Mouse (Mus musculus): ENCODE measurements around the gene Foxs1. TPM values are rescaled to one million over a fixed set of nuclear protein-coding genes. Genes with fewer than 3 reads are reported as not detected.

Foxs1 gene
- total RNA-seq, 2 experiments from 2014 or later: 1.0 TPM

GRCm38 (mm10) chr2:152931456-152932160 lies 1.4 kb downstream of the Foxs1 start:
- DNase-seq (ENCODE audit: low spot score in 2 of 2): no peak
- intact Hi-C loops (cut with DNase I): loop anchor here (5.0 kb wide), 1 partner anchor 81 kb away; no protein-coding TSS in a partner anchor

- intact Hi-C loops (cut with DNase I): loop anchor here (5.0 kb wide), 1 partner anchor 82 kb away; no protein-coding TSS in a partner anchor
- no peak for DNase-seq (ENCODE audit: low spot score in 2 of 2)
Measured at GRCm38 (mm10) chr2:152930276-152930675, 2.7 kb downstream of the Foxs1 start.

GRCm38 (mm10) chr2:152928988-152929370 lies 4.0 kb downstream of the Foxs1 start:
- intact Hi-C loops (cut with DNase I): no loop called here
- DNase-seq (ENCODE audit: low spot score in 2 of 2): no peak

GRCm38 (mm10) chr2:152928219-152928987 lies 4.6 kb downstream of the Foxs1 start:
- intact Hi-C loops (cut with DNase I): no loop called here

GRCm38 (mm10) chr2:152927371-152927770 lies 5.6 kb downstream of the Foxs1 start:
- intact Hi-C loops (cut with DNase I): no loop called here
- DNase-seq (ENCODE audit: low spot score in 2 of 2): peak in 1 of 2 experiments; percentile 53

More at GRCm38 (mm10) chr2:152928219-152928987, 4.6 kb downstream of the Foxs1 start:
- DNase-seq (ENCODE audit: low spot score in 2 of 2): no peak

GRCm38 (mm10) chr2:152926896-152927295 lies 6.1 kb downstream of the Foxs1 start:
- intact Hi-C loops (cut with DNase I): no loop called here
- DNase-seq (ENCODE audit: low spot score in 2 of 2): no peak

- intact Hi-C loops (cut with DNase I): no loop called here
- no peak for DNase-seq (ENCODE audit: low spot score in 2 of 2)
Measured at GRCm38 (mm10) chr2:152925189-152925872, 7.7 kb downstream of the Foxs1 start.

GRCm38 (mm10) chr2:152924543-152924942 lies 8.5 kb downstream of the Foxs1 start:
- no peak for DNase-seq (ENCODE audit: low spot score in 2 of 2)
- intact Hi-C loops (cut with DNase I): no loop called here

GRCm38 (mm10) chr2:152924128-152924527 lies 8.9 kb downstream of the Foxs1 start:
- intact Hi-C loops (cut with DNase I): no loop called here
- no peak for DNase-seq (ENCODE audit: low spot score in 2 of 2)

GRCm38 (mm10) chr2:152923621-152924020 lies 9.4 kb downstream of the Foxs1 start:
- no peak for DNase-seq (ENCODE audit: low spot score in 2 of 2)
- intact Hi-C loops (cut with DNase I): no loop called here

- intact Hi-C loops (cut with DNase I): no loop called here
- DNase-seq (ENCODE audit: low spot score in 2 of 2): no peak
Measured at GRCm38 (mm10) chr2:152922376-152922775, 10.6 kb downstream of the Foxs1 start.

GRCm38 (mm10) chr2:152917671-152918070 lies 15.3 kb downstream of the Foxs1 start:
- no peak for DNase-seq (ENCODE audit: low spot score in 2 of 2)
- intact Hi-C loops (cut with DNase I): loop anchor here (10.0 kb wide), 1 partner anchor 137 kb away; no protein-coding TSS in a partner anchor

- intact Hi-C loops (cut with DNase I): loop anchor here (10.0 kb wide), 1 partner anchor 139 kb away; no protein-coding TSS in a partner anchor
- no peak for DNase-seq (ENCODE audit: low spot score in 2 of 2)
Measured at GRCm38 (mm10) chr2:152916111-152916510, 16.9 kb downstream of the Foxs1 start.

GRCm38 (mm10) chr2:152915453-152915852 lies 17.6 kb downstream of the Foxs1 start:
- intact Hi-C loops (cut with DNase I): loop anchor here (2.0 to 10.0 kb wide), 2 partner anchors 139 to 227 kb away; no protein-coding TSS in a partner anchor
- no peak for DNase-seq (ENCODE audit: low spot score in 2 of 2)

- peak; percentile 90 to 94 for DNase-seq (ENCODE audit: low spot score in 2 of 2)
- intact Hi-C loops (cut with DNase I): loop anchor here (2.0 to 10.0 kb wide), 3 partner anchors 103 to 228 kb away; partner anchors contain the start of gene Pdrg1
Measured at GRCm38 (mm10) chr2:152914310-152915120, 18.5 kb downstream of the Foxs1 start.

GRCm38 (mm10) chr2:152913471-152913870 lies 19.5 kb downstream of the Foxs1 start:
- no peak for DNase-seq (ENCODE audit: low spot score in 2 of 2)
- intact Hi-C loops (cut with DNase I): loop anchor here (1.0 to 10.0 kb wide), 3 partner anchors 20 to 141 kb away; partner anchors contain the start of genes Foxs1 and Pdrg1

- intact Hi-C loops (cut with DNase I): loop anchor here (5.0 to 10.0 kb wide), 2 partner anchors 106 to 143 kb away; partner anchors contain the start of gene Pdrg1
Measured at GRCm38 (mm10) chr2:152911432-152911831, 21.6 kb downstream of the Foxs1 start.

GRCm38 (mm10) chr2:152911031-152911430 lies 22.0 kb downstream of the Foxs1 start, which contains the start of gene Mylk2:
TSS of gene Mylk2 (plus strand) at chr2:152911352.
- intact Hi-C loops (cut with DNase I): loop anchor here (5.0 to 10.0 kb wide), 2 partner anchors 106 to 144 kb away; partner anchors contain the start of gene Pdrg1
- no peak for DNase-seq (ENCODE audit: low spot score in 2 of 2)

More at GRCm38 (mm10) chr2:152911432-152911831, 21.6 kb downstream of the Foxs1 start:
- DNase-seq (ENCODE audit: low spot score in 2 of 2): no peak

- intact Hi-C loops (cut with DNase I): loop anchor here (5.0 to 10.0 kb wide), 2 partner anchors 107 to 145 kb away; partner anchors contain the start of gene Pdrg1
Measured at GRCm38 (mm10) chr2:152909848-152910247, 23.2 kb downstream of the Foxs1 start.

More at GRCm38 (mm10) chr2:152909848-152910247, 23.2 kb downstream of the Foxs1 start:
- DNase-seq (ENCODE audit: low spot score in 2 of 2): no peak

Measured in left cerebral cortex, postnatal 25 days (tissue).